Mouse (Mus musculus): Measurements from ENCODE around the gene Rplp0. TPM values are rescaled to one million over a fixed set of nuclear protein-coding genes. Genes with fewer than 3 reads are reported as not detected.

The Rplp0 gene
- total RNA-seq, 1 experiment = 2,327 TPM

- Histone ChIP-seq H3K9ac (ENCODE audit: insufficient read depth, low read depth, low read length, poor library complexity, severe bottlenecking) (no peak overlapping the region), H3K4me3 (ENCODE audit: insufficient read depth in 1 of 2, low read depth in 1 of 2, low read length in 2 of 2, poor library complexity in 1 of 2, severe bottlenecking in 1 of 2) (no peak overlapping the region), H3K9me3 (ENCODE audit: control insufficient read depth, insufficient read depth, low read depth, low read length) (no peaks in the 10 kb centered on the region), H3K36me3 (ENCODE audit: control insufficient read depth, insufficient read depth, low read length, poor library complexity, severe bottlenecking) (peaks cover 19% of the 10 kb centered on the region), H3K4me1 (ENCODE audit: control insufficient read depth in 2 of 2, insufficient read depth in 2 of 2, low read length in 2 of 2, poor library complexity in 1 of 2) (peaks cover 0 to 35% of the 10 kb centered on the region in 2 experiments; a peak in 2 of 4 replicates), H3K27ac (ENCODE audit: insufficient read depth, low read depth, low read length, poor library complexity, severe bottlenecking) (no peak overlapping the region)
- in situ Hi-C loops (cut with MboI; ENCODE audit: low sequenced_read_pairs in 2 of 2, unreplicated experiment in 2 of 2) = no loop called here
- no peak for DNase-seq (ENCODE audit: low read depth, low spot score)
- TF ChIP-seq CHD2 (IDR thresholded peaks at IDR 0.05; ENCODE audit: low read depth, low read length) (no peak), HCFC1 (IDR thresholded peaks at IDR 0.05; ENCODE audit: borderline replicate concordance, insufficient read depth, low read length) (no peak), ZNF384 (IDR thresholded peaks at IDR 0.05; ENCODE audit: low read depth, low read length) (no peak)
Observed at GRCm38 (mm10) chr5:115547421-115547820, 11.8 kb upstream of the Rplp0 start.

GRCm38 (mm10) chr5:115548501-115549285 lies 10.6 kb upstream of the Rplp0 start:
- Histone ChIP-seq H3K4me3 (ENCODE audit: insufficient read depth in 1 of 2, low read depth in 1 of 2, low read length in 2 of 2, poor library complexity in 1 of 2, severe bottlenecking in 1 of 2) (no peak overlapping the region), H3K4me1 (ENCODE audit: control insufficient read depth in 2 of 2, insufficient read depth in 2 of 2, low read length in 2 of 2, poor library complexity in 1 of 2) (peaks cover 0 to 29% of the 10 kb centered on the region in 2 experiments; a peak in 2 of 4 replicates), H3K9me3 (ENCODE audit: control insufficient read depth, insufficient read depth, low read depth, low read length) (no peaks in the 10 kb centered on the region), H3K27ac (ENCODE audit: insufficient read depth, low read depth, low read length, poor library complexity, severe bottlenecking) (no peak overlapping the region), H3K9ac (ENCODE audit: insufficient read depth, low read depth, low read length, poor library complexity, severe bottlenecking) (0 out of 2 replicates have a peak overlapping the region, but pooled peaks have one; percentile 18), H3K36me3 (ENCODE audit: control insufficient read depth, insufficient read depth, low read length, poor library complexity, severe bottlenecking) (peaks cover 20% of the 10 kb centered on the region)
- TF ChIP-seq MAFK (IDR thresholded peaks at IDR 0.05; ENCODE audit: insufficient read depth, low read depth, low read length) = no peak
- TF ChIP-seq ZNF384 (IDR thresholded peaks at IDR 0.05; ENCODE audit: low read depth, low read length) = no peak
- TF ChIP-seq CHD2 (IDR thresholded peaks at IDR 0.05; ENCODE audit: low read depth, low read length) = no peak
- no peak for TF ChIP-seq HCFC1 (IDR thresholded peaks at IDR 0.05; ENCODE audit: borderline replicate concordance, insufficient read depth, low read length)
- no peak for TF ChIP-seq ZC3H11A (IDR thresholded peaks at IDR 0.05; ENCODE audit: borderline replicate concordance, low read depth, low read length)
- DNase-seq (ENCODE audit: low read depth, low spot score) = no peak
- in situ Hi-C loops (cut with MboI; ENCODE audit: low sequenced_read_pairs in 2 of 2, unreplicated experiment in 2 of 2) = no loop called here

DNA sequence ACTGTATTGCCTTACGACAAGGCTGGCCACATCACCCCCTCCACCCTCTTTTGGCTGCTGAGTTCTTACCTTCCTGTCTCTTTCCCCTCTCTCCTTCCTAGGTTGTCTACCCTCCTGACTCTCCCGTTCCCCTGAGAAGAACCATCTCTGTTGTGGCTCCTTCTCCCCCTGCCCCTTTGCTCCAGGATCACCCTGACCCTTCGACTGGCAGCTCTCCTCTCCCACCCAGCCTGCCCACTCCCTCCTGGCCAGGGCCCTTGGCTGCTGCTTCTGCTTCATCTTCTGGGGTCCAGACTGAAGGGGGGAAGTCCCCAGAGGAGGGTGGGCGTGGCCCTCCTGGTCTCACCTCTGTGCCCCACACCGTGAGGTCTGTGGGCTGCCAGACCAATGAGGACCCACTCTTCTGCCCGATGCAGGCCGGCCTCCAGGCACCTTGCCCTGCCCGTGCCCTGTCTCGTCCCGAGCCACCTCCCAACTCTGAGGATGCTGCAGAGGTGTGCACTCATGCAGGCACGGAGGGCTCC lies 8.7 kb upstream of the Rplp0 start:
- Histone ChIP-seq H3K36me3 (ENCODE audit: control insufficient read depth, insufficient read depth, low read length, poor library complexity, severe bottlenecking) (peaks cover 19% of the 10 kb centered on the region), H3K4me3 (ENCODE audit: insufficient read depth in 1 of 2, low read depth in 1 of 2, low read length in 2 of 2, poor library complexity in 1 of 2, severe bottlenecking in 1 of 2) (peak overlapping the region in 1 of 2 experiments; percentile 18; a peak in 1 of 4 replicates), H3K9ac (ENCODE audit: insufficient read depth, low read depth, low read length, poor library complexity, severe bottlenecking) (no peak overlapping the region), H3K27ac (ENCODE audit: insufficient read depth, low read depth, low read length, poor library complexity, severe bottlenecking) (no peak overlapping the region), H3K4me1 (ENCODE audit: control insufficient read depth in 2 of 2, insufficient read depth in 2 of 2, low read length in 2 of 2, poor library complexity in 1 of 2) (peaks cover 0 to 22% of the 10 kb centered on the region in 2 experiments; a peak in 2 of 4 replicates), H3K9me3 (ENCODE audit: control insufficient read depth, insufficient read depth, low read depth, low read length) (no peaks in the 10 kb centered on the region)
- no peak for TF ChIP-seq CHD2 (IDR thresholded peaks at IDR 0.05; ENCODE audit: low read depth, low read length)
- no peak for TF ChIP-seq HCFC1 (IDR thresholded peaks at IDR 0.05; ENCODE audit: borderline replicate concordance, insufficient read depth, low read length)
- TF ChIP-seq MAFK (IDR thresholded peaks at IDR 0.05; ENCODE audit: insufficient read depth, low read depth, low read length) = no peak
- TF ChIP-seq ZC3H11A (IDR thresholded peaks at IDR 0.05; ENCODE audit: borderline replicate concordance, low read depth, low read length) = no peak
- no peak for TF ChIP-seq ZNF384 (IDR thresholded peaks at IDR 0.05; ENCODE audit: low read depth, low read length)
- DNase-seq (ENCODE audit: low read depth, low spot score) = no peak
- in situ Hi-C loops (cut with MboI; ENCODE audit: low sequenced_read_pairs in 2 of 2, unreplicated experiment in 2 of 2) = no loop called here

GRCm38 (mm10) chr5:115551386-115551785 lies 7.9 kb upstream of the Rplp0 start:
- Histone ChIP-seq H3K4me1 (ENCODE audit: control insufficient read depth in 2 of 2, insufficient read depth in 2 of 2, low read length in 2 of 2, poor library complexity in 1 of 2) (peaks cover 0 to 22% of the 10 kb centered on the region in 2 experiments; a peak in 2 of 4 replicates), H3K9ac (ENCODE audit: insufficient read depth, low read depth, low read length, poor library complexity, severe bottlenecking) (no peak overlapping the region), H3K27ac (ENCODE audit: insufficient read depth, low read depth, low read length, poor library complexity, severe bottlenecking) (no peak overlapping the region), H3K9me3 (ENCODE audit: control insufficient read depth, insufficient read depth, low read depth, low read length) (no peaks in the 10 kb centered on the region), H3K36me3 (ENCODE audit: control insufficient read depth, insufficient read depth, low read length, poor library complexity, severe bottlenecking) (peaks cover 17% of the 10 kb centered on the region), H3K4me3 (ENCODE audit: insufficient read depth in 1 of 2, low read depth in 1 of 2, low read length in 2 of 2, poor library complexity in 1 of 2, severe bottlenecking in 1 of 2) (no peak overlapping the region)
- TF ChIP-seq CHD2 (IDR thresholded peaks at IDR 0.05; ENCODE audit: low read depth, low read length) (no peak), HCFC1 (IDR thresholded peaks at IDR 0.05; ENCODE audit: borderline replicate concordance, insufficient read depth, low read length) (no peak), ZNF384 (IDR thresholded peaks at IDR 0.05; ENCODE audit: low read depth, low read length) (no peak), MAFK (IDR thresholded peaks at IDR 0.05; ENCODE audit: insufficient read depth, low read depth, low read length) (no peak), ZC3H11A (IDR thresholded peaks at IDR 0.05; ENCODE audit: borderline replicate concordance, low read depth, low read length) (no peak)
- in situ Hi-C loops (cut with MboI; ENCODE audit: low sequenced_read_pairs in 2 of 2, unreplicated experiment in 2 of 2) = no loop called here
- DNase-seq (ENCODE audit: low read depth, low spot score) = no peak
